In genomic region chr2:13372825-13373224, GRCm38 (mm10) we compare ENCODE assay signal across 7 mouse cellular contexts.
DNase-seq lines count a peak whose midpoint lies in the region; ATAC-seq lines count a peak whose summit lies in the region.

No protein-coding gene starts in this region.

- no peak overlapping the region for H3K9ac ChIP-seq in lung, embryonic 15.5 days
- no peak overlapping the region for H3K9ac ChIP-seq in hindbrain, embryonic 12.5 days
- no peak overlapping the region for H3K9ac ChIP-seq in liver, embryonic 13.5 days
- H3K9ac ChIP-seq in stomach, embryonic 15.5 days: no peak overlapping the region

- WGBS in lung, embryonic 15.5 days: 53% methylated on average over 3 of the region's 3 CpGs
- 37% methylated on average over 3 of the region's 3 CpGs for WGBS in hindbrain, embryonic 12.5 days
- WGBS in liver, embryonic 13.5 days (ENCODE audit: insufficient replicate concordance): 69% methylated on average over 3 of the region's 3 CpGs
- WGBS in stomach, embryonic 15.5 days: 54% methylated on average over 3 of the region's 3 CpGs

- peak overlapping the region; percentile 90 for H3K27ac ChIP-seq in lung, embryonic 15.5 days
- H3K27ac ChIP-seq in hindbrain, embryonic 12.5 days: peak overlapping the region; percentile 88
- peak overlapping the region; percentile 57 for H3K27ac ChIP-seq in liver, embryonic 13.5 days
- peak overlapping the region; percentile 84 for H3K27ac ChIP-seq in stomach, embryonic 15.5 days

- no peaks in the 10 kb centered on the region for H3K27me3 ChIP-seq in lung, embryonic 15.5 days
- H3K27me3 ChIP-seq in hindbrain, embryonic 12.5 days: no peaks in the 10 kb centered on the region
- H3K27me3 ChIP-seq in liver, embryonic 13.5 days: no peaks in the 10 kb centered on the region
- H3K27me3 ChIP-seq in stomach, embryonic 15.5 days (replicated peaks): no peaks in the 10 kb centered on the region

- intact Hi-C loops in left cerebral cortex, postnatal 10 days (cut with DNase I): no loop called here

- H3K9me3 ChIP-seq in lung, embryonic 15.5 days: no peaks in the 10 kb centered on the region
- H3K9me3 ChIP-seq in hindbrain, embryonic 12.5 days (replicated peaks): no peaks in the 10 kb centered on the region
- H3K9me3 ChIP-seq in liver, embryonic 13.5 days (replicated peaks): no peaks in the 10 kb centered on the region
- no peaks in the 10 kb centered on the region for H3K9me3 ChIP-seq in stomach, embryonic 15.5 days

- no peak overlapping the region for H3K4me3 ChIP-seq in lung, embryonic 15.5 days
- H3K4me3 ChIP-seq in hindbrain, embryonic 12.5 days: no peak overlapping the region
- H3K4me3 ChIP-seq in liver, embryonic 13.5 days (replicated peaks): no peak overlapping the region
- H3K4me3 ChIP-seq in stomach, embryonic 15.5 days (replicated peaks): no peak overlapping the region

- H3K36me3 ChIP-seq in lung, embryonic 15.5 days: no peaks in the 10 kb centered on the region
- no peaks in the 10 kb centered on the region for H3K36me3 ChIP-seq in hindbrain, embryonic 12.5 days
- no peaks in the 10 kb centered on the region for H3K36me3 ChIP-seq in liver, embryonic 13.5 days
- no peaks in the 10 kb centered on the region for H3K36me3 ChIP-seq in stomach, embryonic 15.5 days

- ATAC-seq in lung, embryonic 15.5 days (ENCODE audit: borderline replicate concordance, extremely low read depth, low FRiP score, low TSS enrichment): peak; percentile 15; the same call in 1 of the 2 replicates
- peak; percentile 59 for ATAC-seq in hindbrain, embryonic 12.5 days (ENCODE audit: low FRiP score)
- ATAC-seq in liver, embryonic 13.5 days (ENCODE audit: low read depth): no peak
- ATAC-seq in stomach, embryonic 15.5 days (ENCODE audit: insufficient read depth, low FRiP score, low read depth): no peak

- H3K4me1 ChIP-seq in lung, embryonic 15.5 days: peaks cover 23% of the 10 kb centered on the region
- peaks cover 25% of the 10 kb centered on the region for H3K4me1 ChIP-seq in hindbrain, embryonic 12.5 days
- H3K4me1 ChIP-seq in liver, embryonic 13.5 days (replicated peaks): peaks cover 12% of the 10 kb centered on the region; the same call in 1 of the 2 replicates
- H3K4me1 ChIP-seq in stomach, embryonic 15.5 days: peaks cover 10% of the 10 kb centered on the region; the same call in 1 of the 2 replicates

- H3K4me2 ChIP-seq in lung, embryonic 15.5 days: no peak overlapping the region
- H3K4me2 ChIP-seq in hindbrain, embryonic 12.5 days (replicated peaks): peak overlapping the region; percentile 30; the same call in 1 of the 2 replicates
- H3K4me2 ChIP-seq in liver, embryonic 13.5 days: no peak overlapping the region
- H3K4me2 ChIP-seq in stomach, embryonic 15.5 days: no peak overlapping the region

- DNase-seq in lung, postnatal 36 days: no peak
- DNase-seq in liver, embryonic 13.5 days: no peak
- no peak for DNase-seq in ovary, postnatal 10 days (ENCODE audit: low spot score)
- no peak for DNase-seq in left cerebral cortex, postnatal 10 days (ENCODE audit: extremely low spot score in 1 of 2, low spot score in 2 of 2)

Comparison
In these comparisons a context has a peak if more than half of its experiments do, and no peak if none do; other contexts are left out.
1. ATAC-seq: peak in lung, embryonic 15.5 days (single experiment) and hindbrain, embryonic 12.5 days (single experiment); none in liver, embryonic 13.5 days (single experiment) and stomach, embryonic 15.5 days (single experiment).
2. Peak in every context shown above with its lines, with median percentiles within 50 percentile points of each other: H3K27ac ChIP-seq.